Mouse (Mus musculus) kidney, adult 2 months (tissue): Measurements from ENCODE around the gene Prm2.

Experiments used
- CTCF ChIP-seq: fragments of 200-500 bp; conservative IDR thresholded peaks from 2 replicates; pipeline ENCODE4 v1.5.1; 2011; ENCODE audit warnings: low read depth, mild to moderate bottlenecking, control low read depth, low read length, moderate library complexity, mixed read lengths; ENCODE audit not compliant: insufficient read depth, insufficient read length
- POLR2A ChIP-seq: fragments of 200-500 bp; IDR thresholded peaks from one replicate; pipeline ENCODE4 v1.6.1; 2011; ENCODE audit warnings: low read depth, low read length, control low read depth

DNA sequence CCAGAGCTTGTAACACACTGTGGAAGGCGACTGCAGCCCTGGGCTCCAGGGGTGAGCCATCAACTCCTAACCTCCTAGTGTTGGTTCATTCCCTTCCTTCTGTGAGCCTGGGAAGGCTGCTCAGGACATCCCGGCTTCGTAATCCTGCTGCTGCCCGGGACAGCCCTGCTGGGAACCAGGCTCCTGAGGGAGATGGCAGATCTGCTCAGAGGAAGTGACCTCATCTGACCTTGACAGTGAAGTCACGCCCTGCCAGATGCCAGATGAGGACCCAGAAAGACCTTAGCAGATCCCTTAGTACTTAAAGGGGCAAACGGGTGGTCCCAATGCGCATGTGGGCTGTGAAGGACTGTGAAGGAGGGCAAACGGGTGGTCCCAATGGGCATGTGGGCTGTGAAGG, 34.8 kb downstream of the Prm2 start:
- TF ChIP-seq POLR2A (no peak), CTCF (no peak)
